Mouse (Mus musculus): ENCODE results near the gene Pgpep1. TPM values are rescaled to one million over a fixed set of nuclear protein-coding genes. Genes with fewer than 3 reads are reported as not detected.

Pgpep1 gene
- polyA plus RNA-seq, 1 experiment, result 34.9 TPM

- no peaks in the 10 kb centered on the region for H3K79me3 ChIP-seq (ENCODE audit: low read depth)
- no peaks in the 10 kb centered on the region for H3K79me2 ChIP-seq (ENCODE audit: control insufficient read depth, insufficient read depth)
- no peaks in the 10 kb centered on the region for H3K27me3 ChIP-seq (ENCODE audit: control insufficient read depth, insufficient read depth, insufficient read length)
- H3K36me3 ChIP-seq (ENCODE audit: control insufficient read depth, insufficient read depth), result no peaks in the 10 kb centered on the region
- TF ChIP-seq MYOD1 (IDR thresholded peaks at IDR 0.05; ENCODE audit: control insufficient read depth, insufficient read length, low read depth) (no peak), USF1 (IDR thresholded peaks at IDR 0.05; ENCODE audit: low read depth) (no peak), MYOG (IDR thresholded peaks at IDR 0.05; ENCODE audit: control insufficient read depth, extremely low read depth, insufficient read length) (no peak), CTCF (IDR thresholded peaks at IDR 0.05; ENCODE audit: control insufficient read depth, insufficient read depth, insufficient read length) (no peak), FOSL1 (IDR thresholded peaks at IDR 0.05; ENCODE audit: insufficient read depth, low read length, poor library complexity, severe bottlenecking) (no peak), MAX (IDR thresholded peaks at IDR 0.05) (no peak), CEBPB (IDR thresholded peaks at IDR 0.05; ENCODE audit: low read depth) (no peak)
- H3K4me3 ChIP-seq (ENCODE audit: insufficient read depth, poor library complexity, severe bottlenecking), result no peak overlapping the region
- H3ac ChIP-seq (ENCODE audit: control insufficient read depth, insufficient read length, low read depth), result no peak overlapping the region
Observed at GRCm38 (mm10) chr8:70664631-70665030, 4.4 kb upstream of the Pgpep1 start.

GRCm38 (mm10) chr8:70663691-70664090 lies 3.5 kb upstream of the Pgpep1 start:
- TF ChIP-seq CTCF (IDR thresholded peaks at IDR 0.05; ENCODE audit: control insufficient read depth, insufficient read depth, insufficient read length) (no peak), MYOG (IDR thresholded peaks at IDR 0.05; ENCODE audit: control insufficient read depth, extremely low read depth, insufficient read length) (no peak), MYOD1 (IDR thresholded peaks at IDR 0.05; ENCODE audit: control insufficient read depth, insufficient read length, low read depth) (no peak), FOSL1 (IDR thresholded peaks at IDR 0.05; ENCODE audit: insufficient read depth, low read length, poor library complexity, severe bottlenecking) (no peak), MAX (IDR thresholded peaks at IDR 0.05) (no peak), CEBPB (IDR thresholded peaks at IDR 0.05; ENCODE audit: low read depth) (no peak), USF1 (IDR thresholded peaks at IDR 0.05; ENCODE audit: low read depth) (no peak)
- Histone ChIP-seq H3K79me2 (ENCODE audit: control insufficient read depth, insufficient read depth) (peaks cover 6% of the 10 kb centered on the region), H3K4me3 (ENCODE audit: insufficient read depth, poor library complexity, severe bottlenecking) (no peak overlapping the region), H3K27me3 (ENCODE audit: control insufficient read depth, insufficient read depth, insufficient read length) (no peaks in the 10 kb centered on the region), H3ac (ENCODE audit: control insufficient read depth, insufficient read length, low read depth) (no peak overlapping the region), H3K36me3 (ENCODE audit: control insufficient read depth, insufficient read depth) (no peaks in the 10 kb centered on the region), H3K79me3 (ENCODE audit: low read depth) (no peaks in the 10 kb centered on the region)

GRCm38 (mm10) chr8:70659604-70660272 lies 450 bp downstream of the Pgpep1 start:
- TF ChIP-seq MAX (IDR thresholded peaks at IDR 0.05), result no peak
- TF ChIP-seq FOSL1 (IDR thresholded peaks at IDR 0.05; ENCODE audit: insufficient read depth, low read length, poor library complexity, severe bottlenecking), result no peak
- no peak for TF ChIP-seq MYOG (IDR thresholded peaks at IDR 0.05; ENCODE audit: control insufficient read depth, extremely low read depth, insufficient read length)
- no peak for TF ChIP-seq USF1 (IDR thresholded peaks at IDR 0.05; ENCODE audit: low read depth)
- no peak for TF ChIP-seq CEBPB (IDR thresholded peaks at IDR 0.05; ENCODE audit: low read depth)
- no peak for TF ChIP-seq MYOD1 (IDR thresholded peaks at IDR 0.05; ENCODE audit: control insufficient read depth, insufficient read length, low read depth)
- TF ChIP-seq CTCF (IDR thresholded peaks at IDR 0.05; ENCODE audit: control insufficient read depth, insufficient read depth, insufficient read length), result no peak

GRCm38 (mm10) chr8:70658897-70659603 lies 1.1 kb downstream of the Pgpep1 start:
- Histone ChIP-seq H3ac (ENCODE audit: control insufficient read depth, insufficient read length, low read depth) (peak overlapping the region; percentile 50), H3K79me2 (ENCODE audit: control insufficient read depth, insufficient read depth) (peaks cover 19% of the 10 kb centered on the region), H3K36me3 (ENCODE audit: control insufficient read depth, insufficient read depth) (peaks cover 20% of the 10 kb centered on the region), H3K27me3 (ENCODE audit: control insufficient read depth, insufficient read depth, insufficient read length) (no peaks in the 10 kb centered on the region), H3K79me3 (ENCODE audit: low read depth) (no peaks in the 10 kb centered on the region), H3K4me3 (ENCODE audit: insufficient read depth, poor library complexity, severe bottlenecking) (peak overlapping the region; percentile 80)
- TF ChIP-seq FOSL1 (IDR thresholded peaks at IDR 0.05; ENCODE audit: insufficient read depth, low read length, poor library complexity, severe bottlenecking) (no peak), MYOG (IDR thresholded peaks at IDR 0.05; ENCODE audit: control insufficient read depth, extremely low read depth, insufficient read length) (no peak), MYOD1 (IDR thresholded peaks at IDR 0.05; ENCODE audit: control insufficient read depth, insufficient read length, low read depth) (no peak), CEBPB (IDR thresholded peaks at IDR 0.05; ENCODE audit: low read depth) (no peak), CTCF (IDR thresholded peaks at IDR 0.05; ENCODE audit: control insufficient read depth, insufficient read depth, insufficient read length) (no peak), USF1 (IDR thresholded peaks at IDR 0.05; ENCODE audit: low read depth) (no peak), MAX (IDR thresholded peaks at IDR 0.05) (no peak)

More at GRCm38 (mm10) chr8:70659604-70660272, 450 bp downstream of the Pgpep1 start:
- peak overlapping the region; percentile 80 for H3K4me3 ChIP-seq (ENCODE audit: insufficient read depth, poor library complexity, severe bottlenecking)
- H3K36me3 ChIP-seq (ENCODE audit: control insufficient read depth, insufficient read depth), result peaks cover 20% of the 10 kb centered on the region
- no peaks in the 10 kb centered on the region for H3K27me3 ChIP-seq (ENCODE audit: control insufficient read depth, insufficient read depth, insufficient read length)
- peak overlapping the region; percentile 50 for H3ac ChIP-seq (ENCODE audit: control insufficient read depth, insufficient read length, low read depth)
- H3K79me3 ChIP-seq (ENCODE audit: low read depth), result no peaks in the 10 kb centered on the region
- peaks cover 19% of the 10 kb centered on the region for H3K79me2 ChIP-seq (ENCODE audit: control insufficient read depth, insufficient read depth)

- H3K36me3 ChIP-seq (ENCODE audit: control insufficient read depth, insufficient read depth), result peaks cover 20% of the 10 kb centered on the region
- no peaks in the 10 kb centered on the region for H3K79me3 ChIP-seq (ENCODE audit: low read depth)
- H3K79me2 ChIP-seq (ENCODE audit: control insufficient read depth, insufficient read depth), result peaks cover 19% of the 10 kb centered on the region
- no peak overlapping the region for H3ac ChIP-seq (ENCODE audit: control insufficient read depth, insufficient read length, low read depth)
- no peak overlapping the region for H3K4me3 ChIP-seq (ENCODE audit: insufficient read depth, poor library complexity, severe bottlenecking)
- H3K27me3 ChIP-seq (ENCODE audit: control insufficient read depth, insufficient read depth, insufficient read length), result no peaks in the 10 kb centered on the region
- TF ChIP-seq FOSL1 (IDR thresholded peaks at IDR 0.05; ENCODE audit: insufficient read depth, low read length, poor library complexity, severe bottlenecking) (no peak), USF1 (IDR thresholded peaks at IDR 0.05; ENCODE audit: low read depth) (no peak), CEBPB (IDR thresholded peaks at IDR 0.05; ENCODE audit: low read depth) (no peak), CTCF (IDR thresholded peaks at IDR 0.05; ENCODE audit: control insufficient read depth, insufficient read depth, insufficient read length) (no peak), MAX (IDR thresholded peaks at IDR 0.05) (no peak), MYOG (IDR thresholded peaks at IDR 0.05; ENCODE audit: control insufficient read depth, extremely low read depth, insufficient read length) (no peak), MYOD1 (IDR thresholded peaks at IDR 0.05; ENCODE audit: control insufficient read depth, insufficient read length, low read depth) (no peak)
Observed at GRCm38 (mm10) chr8:70657739-70658138, 2.4 kb downstream of the Pgpep1 start.

Measured in C2C12 (cell line).